Mouse (Mus musculus): Measurements from ENCODE around the gene Adamtsl1. TPM values are rescaled to one million over a fixed set of nuclear protein-coding genes. Genes with fewer than 3 reads are reported as not detected.
A peak's percentile ranks its signal among the peaks of the same experiment; 100 is the strongest.

Adamtsl1 gene
- polyA plus RNA-seq, 1 experiment from 2014 or later: 10.2 TPM

GRCm38 (mm10) chr4:85854507-85854906, 340.5 kb downstream of the Adamtsl1 start:
- Histone ChIP-seq H3K9me3 (replicated peaks; ENCODE audit: low read length) (no peaks in the 10 kb centered on the region), H3K4me2 (ENCODE audit: low read length) (no peak overlapping the region), H3K27me3 (ENCODE audit: insufficient read depth, low read length) (no peaks in the 10 kb centered on the region), H3K9ac (ENCODE audit: low read depth, low read length) (no peak overlapping the region), H3K4me3 (replicated peaks; ENCODE audit: low read depth, low read length) (no peak overlapping the region), H3K36me3 (ENCODE audit: insufficient read depth, low read length) (no peaks in the 10 kb centered on the region), H3K27ac (no peak overlapping the region), H3K4me1 (replicated peaks; ENCODE audit: insufficient read depth, low read length) (no peaks in the 10 kb centered on the region)
- no peak for TF ChIP-seq CTCF (IDR thresholded peaks at IDR 0.05; ENCODE audit: low read depth)
- ATAC-seq (replicated peaks; ENCODE audit: low FRiP score, low read depth): no peak
- 58% methylated on average over 8 of the region's 8 CpGs for WGBS
- DNase-seq (ENCODE audit: low spot score): no peak

- ATAC-seq (replicated peaks; ENCODE audit: low FRiP score, low read depth) (no peak), DNase-seq (ENCODE audit: low spot score) (no peak)
- TF ChIP-seq CTCF (IDR thresholded peaks at IDR 0.05; ENCODE audit: low read depth): no peak
- Histone ChIP-seq H3K4me3 (replicated peaks; ENCODE audit: low read depth, low read length) (no peak overlapping the region), H3K4me1 (replicated peaks; ENCODE audit: insufficient read depth, low read length) (no peaks in the 10 kb centered on the region), H3K9me3 (replicated peaks; ENCODE audit: low read length) (no peaks in the 10 kb centered on the region), H3K27me3 (ENCODE audit: insufficient read depth, low read length) (no peaks in the 10 kb centered on the region), H3K9ac (ENCODE audit: low read depth, low read length) (no peak overlapping the region), H3K36me3 (ENCODE audit: insufficient read depth, low read length) (no peaks in the 10 kb centered on the region), H3K4me2 (ENCODE audit: low read length) (no peak overlapping the region), H3K27ac (no peak overlapping the region)
- WGBS: 31% methylated on average over 6 of the region's 6 CpGs
These were observed 365.4 kb downstream of the Adamtsl1 start for GRCm38 (mm10) chr4:85879376-85879775.

- Histone ChIP-seq H3K4me1 (replicated peaks; ENCODE audit: insufficient read depth, low read length) (no peaks in the 10 kb centered on the region), H3K27me3 (ENCODE audit: insufficient read depth, low read length) (no peaks in the 10 kb centered on the region), H3K9me3 (replicated peaks; ENCODE audit: low read length) (no peaks in the 10 kb centered on the region), H3K36me3 (ENCODE audit: insufficient read depth, low read length) (no peaks in the 10 kb centered on the region), H3K4me2 (ENCODE audit: low read length) (no peak overlapping the region), H3K4me3 (replicated peaks; ENCODE audit: low read depth, low read length) (no peak overlapping the region), H3K9ac (ENCODE audit: low read depth, low read length) (no peak overlapping the region), H3K27ac (no peak overlapping the region)
- no peak for ATAC-seq (replicated peaks; ENCODE audit: low FRiP score, low read depth)
- 89% methylated on average over 4 of the region's 4 CpGs for WGBS
- no peak for DNase-seq (ENCODE audit: low spot score)
- TF ChIP-seq CTCF (IDR thresholded peaks at IDR 0.05; ENCODE audit: low read depth): no peak
These were observed 367.3 kb downstream of the Adamtsl1 start for GRCm38 (mm10) chr4:85881318-85881717.

GRCm38 (mm10) chr4:85884031-85884430, 370.1 kb downstream of the Adamtsl1 start:
- Histone ChIP-seq H3K9ac (ENCODE audit: low read depth, low read length) (no peak overlapping the region), H3K9me3 (replicated peaks; ENCODE audit: low read length) (no peaks in the 10 kb centered on the region), H3K27me3 (ENCODE audit: insufficient read depth, low read length) (no peaks in the 10 kb centered on the region), H3K27ac (0 out of 2 replicates have a peak overlapping the region, but pooled peaks have one; percentile 8), H3K4me3 (replicated peaks; ENCODE audit: low read depth, low read length) (no peak overlapping the region), H3K36me3 (ENCODE audit: insufficient read depth, low read length) (no peaks in the 10 kb centered on the region), H3K4me2 (ENCODE audit: low read length) (no peak overlapping the region), H3K4me1 (replicated peaks; ENCODE audit: insufficient read depth, low read length) (no peaks in the 10 kb centered on the region)
- ATAC-seq (replicated peaks; ENCODE audit: low FRiP score, low read depth): no peak
- WGBS: 55% methylated on average over 4 of the region's 4 CpGs
- peak; percentile 84 for DNase-seq (ENCODE audit: low spot score)
- TF ChIP-seq CTCF (IDR thresholded peaks at IDR 0.05; ENCODE audit: low read depth): no peak

- no peak overlapping the region for H3K4me3 ChIP-seq (replicated peaks; ENCODE audit: low read depth, low read length)
- no peaks in the 10 kb centered on the region for H3K36me3 ChIP-seq (ENCODE audit: insufficient read depth, low read length)
- no peaks in the 10 kb centered on the region for H3K9me3 ChIP-seq (replicated peaks; ENCODE audit: low read length)
- no peaks in the 10 kb centered on the region for H3K27me3 ChIP-seq (ENCODE audit: insufficient read depth, low read length)
- no peaks in the 10 kb centered on the region for H3K4me1 ChIP-seq (replicated peaks; ENCODE audit: insufficient read depth, low read length)
- TF ChIP-seq CTCF (IDR thresholded peaks at IDR 0.05; ENCODE audit: low read depth): no peak
- DNase-seq (ENCODE audit: low spot score): no peak
- no peak overlapping the region for H3K4me2 ChIP-seq (ENCODE audit: low read length)
- H3K9ac ChIP-seq (ENCODE audit: low read depth, low read length): no peak overlapping the region
- no peak for ATAC-seq (replicated peaks; ENCODE audit: low FRiP score, low read depth)
- 84% methylated on average over 2 of the region's 2 CpGs for WGBS
- no peak overlapping the region for H3K27ac ChIP-seq
These were observed 376.1 kb downstream of the Adamtsl1 start for GRCm38 (mm10) chr4:85889877-85890598.

- DNase-seq (ENCODE audit: low spot score) (peak; percentile 92), ATAC-seq (replicated peaks; ENCODE audit: low FRiP score, low read depth) (peak; percentile 43; the same call in 1 of the 2 replicates)
- Histone ChIP-seq H3K9ac (ENCODE audit: low read depth, low read length) (no peak overlapping the region), H3K36me3 (ENCODE audit: insufficient read depth, low read length) (no peaks in the 10 kb centered on the region), H3K4me2 (ENCODE audit: low read length) (no peak overlapping the region), H3K4me1 (replicated peaks; ENCODE audit: insufficient read depth, low read length) (no peaks in the 10 kb centered on the region), H3K27ac (no peak overlapping the region), H3K27me3 (ENCODE audit: insufficient read depth, low read length) (no peaks in the 10 kb centered on the region), H3K9me3 (replicated peaks; ENCODE audit: low read length) (no peaks in the 10 kb centered on the region), H3K4me3 (replicated peaks; ENCODE audit: low read depth, low read length) (no peak overlapping the region)
- WGBS: 30% methylated on average over 4 of the region's 4 CpGs
- TF ChIP-seq CTCF (IDR thresholded peaks at IDR 0.05; ENCODE audit: low read depth): no peak
These were observed 387.3 kb downstream of the Adamtsl1 start for GRCm38 (mm10) chr4:85901316-85901715.
